Mouse (Mus musculus): Measurements from ENCODE around the gene Gemin2. TPM values are rescaled to one million over a fixed set of nuclear protein-coding genes. Genes with fewer than 3 reads are reported as not detected.
"Not testable (repeated sequence)": the region's sequence is repeated elsewhere in the genome, so short reads cannot be mapped to it uniquely, and the experiment has no call there.

The Gemin2 gene
- 1.9 and 2.9 TPM in 2 replicates for polyA plus RNA-seq (2012; rRNA removed)

DNA sequence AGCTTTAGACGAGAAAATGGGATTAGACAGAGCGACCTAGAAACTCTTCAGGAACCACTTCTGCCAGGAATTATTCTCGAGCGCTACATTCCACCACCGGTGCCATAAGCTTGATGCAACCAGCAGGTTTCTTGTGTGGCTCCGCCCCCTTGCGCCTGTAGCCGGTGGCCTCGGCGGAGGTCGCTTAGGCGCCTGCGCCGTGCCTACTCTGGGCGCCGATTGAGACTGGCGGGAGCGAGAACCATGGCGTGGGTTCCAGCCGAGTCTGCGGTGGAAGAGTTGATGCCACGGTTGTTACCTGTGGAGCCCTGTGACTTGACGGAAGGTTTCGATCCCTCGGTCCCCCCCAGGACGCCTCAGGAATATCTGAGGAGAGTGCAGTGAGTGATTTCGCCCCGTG is at the start of gene Gemin2:
Gene Gemin2 (plus strand): TSS at position 160 of the 400 bp plus-strand sequence.
- peak; percentile 85 for DNase-seq
- peak; percentile 89; the same call in 1 of the 2 replicates for TF ChIP-seq POLR2A (IDR thresholded peaks at IDR 0.05; ENCODE audit: borderline replicate concordance, extremely low read depth, low read depth, low read length)
- TF ChIP-seq CTCF (IDR thresholded peaks at IDR 0.05; ENCODE audit: insufficient read depth, low read length) = no peak
- under 1% methylated on average over 28 of the region's 28 CpGs for WGBS
- Histone ChIP-seq H3K4me1 (ENCODE audit: control insufficient read depth, insufficient read depth, low read length) (no peaks in the 10 kb centered on the region; the same call in 1 of the 2 replicates), H3K4me3 (replicated peaks; ENCODE audit: extremely low read depth, low read depth, low read length) (peak within 1 kb of the TSS; percentile 77)

DNA sequence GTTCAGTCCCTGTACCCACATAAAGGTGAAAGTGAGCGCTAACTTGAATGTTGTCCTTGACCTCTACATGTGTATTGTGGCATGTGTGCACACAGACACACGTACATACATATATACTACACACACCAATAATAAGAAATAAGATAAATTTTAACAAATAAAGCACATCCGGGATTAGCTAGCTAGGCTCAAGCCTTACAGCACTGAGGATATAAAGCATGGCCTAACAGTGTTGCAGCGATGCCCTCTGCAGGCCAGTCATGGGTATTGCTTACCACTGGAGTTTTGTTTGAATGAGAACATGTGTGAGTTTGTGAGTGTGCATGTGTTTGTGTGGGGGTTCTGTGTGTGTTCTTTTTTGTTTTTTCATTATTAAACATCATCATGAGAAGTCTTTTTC is 48.6 kb upstream of the Gemin2 start:
- peak; percentile 67 for TF ChIP-seq CTCF (IDR thresholded peaks at IDR 0.05; ENCODE audit: insufficient read depth, low read length)
- TF ChIP-seq POLR2A (IDR thresholded peaks at IDR 0.05; ENCODE audit: borderline replicate concordance, extremely low read depth, low read depth, low read length) = no peak
- H3K4me1 ChIP-seq (ENCODE audit: control insufficient read depth, insufficient read depth, low read length) = no peaks in the 10 kb centered on the region
- no peak for DNase-seq
- H3K4me3 ChIP-seq (replicated peaks; ENCODE audit: extremely low read depth, low read depth, low read length) = no peak overlapping the region
- WGBS = 68% methylated on average over 4 of the region's 4 CpGs

DNA sequence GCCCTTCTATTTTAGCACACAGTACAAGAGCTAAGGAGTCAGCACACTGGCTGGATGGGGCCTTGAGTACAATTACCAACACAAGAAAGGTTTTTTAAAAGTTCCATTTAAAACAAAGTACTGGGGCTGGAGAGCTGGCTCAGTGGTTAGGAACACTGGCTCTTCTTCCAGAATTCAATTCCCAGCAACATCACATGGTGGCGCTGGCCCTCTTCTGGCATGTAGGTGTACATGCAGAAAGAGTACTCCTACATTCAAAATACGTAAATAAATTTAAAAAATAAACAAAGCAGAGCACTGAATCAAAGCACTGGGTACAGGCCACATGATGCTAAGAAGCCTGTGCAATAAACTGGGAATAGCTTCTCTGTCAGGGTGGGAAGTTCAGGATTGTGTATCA is 36.2 kb upstream of the Gemin2 start:
- no peak for TF ChIP-seq POLR2A (IDR thresholded peaks at IDR 0.05; ENCODE audit: borderline replicate concordance, extremely low read depth, low read depth, low read length)
- TF ChIP-seq CTCF (IDR thresholded peaks at IDR 0.05; ENCODE audit: insufficient read depth, low read length) = no peak
- no peak overlapping the region for H3K4me3 ChIP-seq (replicated peaks; ENCODE audit: extremely low read depth, low read depth, low read length)
- WGBS = 65% methylated on average over 2 of the region's 2 CpGs

DNA sequence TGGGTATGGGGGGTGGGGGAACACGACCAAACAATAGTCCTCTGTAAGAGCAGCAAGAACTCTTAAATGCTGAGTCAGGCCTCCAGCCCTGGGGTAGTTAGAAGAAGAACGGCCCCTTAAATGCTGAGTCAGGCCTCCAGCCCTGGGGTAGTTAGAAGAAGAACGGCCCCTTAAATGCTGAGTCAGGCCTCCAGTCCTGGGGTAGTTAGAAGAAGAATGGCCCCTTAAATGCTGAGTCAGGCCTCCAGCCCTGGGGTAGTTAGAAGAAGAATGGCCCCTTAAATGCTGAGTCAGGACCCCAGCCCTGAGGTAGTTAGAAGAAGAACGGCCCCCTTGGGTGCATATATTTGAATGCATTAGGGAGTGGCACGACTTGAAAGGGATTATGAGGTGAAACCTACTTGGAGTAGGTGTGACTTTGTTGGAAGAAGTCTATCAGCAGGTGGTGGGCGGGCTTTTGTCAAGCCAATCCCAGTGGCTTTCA is 32.0 kb upstream of the Gemin2 start:
- not testable (repeated sequence) for DNase-seq; H3K4me3 ChIP-seq (replicated peaks; ENCODE audit: extremely low read depth, low read depth, low read length); H3K4me1 ChIP-seq (ENCODE audit: control insufficient read depth, insufficient read depth, low read length)
- 80% methylated on average over 6 of the region's 6 CpGs for WGBS

More for the DNA sequence above, 36.2 kb upstream of the Gemin2 start:
- no peak for DNase-seq
- no peaks in the 10 kb centered on the region for H3K4me1 ChIP-seq (ENCODE audit: control insufficient read depth, insufficient read depth, low read length)

DNA sequence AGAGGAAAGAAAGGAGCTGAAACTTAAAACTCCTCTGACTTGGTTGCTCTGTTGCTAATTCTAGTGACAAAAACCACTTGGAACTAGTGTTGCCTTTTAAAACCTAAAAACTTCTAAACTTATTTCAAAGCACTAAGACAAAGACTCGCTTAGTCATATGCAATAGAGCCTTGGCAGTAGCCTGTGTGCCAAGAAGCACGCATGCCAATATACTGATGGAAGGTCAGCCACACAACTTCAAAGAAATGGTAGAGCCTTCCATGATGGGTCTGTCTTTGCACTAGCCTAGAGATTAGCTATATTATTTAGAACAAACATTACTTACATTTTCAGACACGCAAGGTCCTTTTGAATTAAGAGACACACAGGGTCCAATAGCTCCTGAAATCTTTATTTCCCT is 27.4 kb upstream of the Gemin2 start:
- DNase-seq = no peak
- Histone ChIP-seq H3K4me3 (replicated peaks; ENCODE audit: extremely low read depth, low read depth, low read length) (no peak overlapping the region), H3K4me1 (ENCODE audit: control insufficient read depth, insufficient read depth, low read length) (no peaks in the 10 kb centered on the region)
- WGBS = 91% methylated on average over 3 of the region's 3 CpGs
- no peak for TF ChIP-seq POLR2A (IDR thresholded peaks at IDR 0.05; ENCODE audit: borderline replicate concordance, extremely low read depth, low read depth, low read length)
- TF ChIP-seq CTCF (IDR thresholded peaks at IDR 0.05; ENCODE audit: insufficient read depth, low read length) = no peak

DNA sequence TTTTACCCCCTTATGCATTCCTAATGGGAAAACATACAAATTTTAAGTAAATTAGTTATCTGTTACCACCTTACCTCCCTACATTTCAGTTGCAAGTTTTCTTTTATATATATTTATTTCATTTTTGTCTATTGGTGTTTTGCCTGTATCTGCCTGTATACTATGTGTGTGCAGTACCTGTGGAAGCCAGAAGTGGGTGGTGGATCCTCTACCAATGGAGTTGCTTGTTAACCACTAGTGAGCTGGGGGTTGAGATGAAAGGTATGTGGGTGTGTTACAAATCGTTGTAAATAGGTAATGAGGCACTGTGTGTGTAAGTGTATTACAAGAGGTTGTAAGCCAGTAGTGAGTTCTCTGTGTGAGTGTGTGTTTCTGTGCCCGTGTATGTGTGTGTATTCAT is 2.7 kb upstream of the Gemin2 start:
- 42% methylated on average over 2 of the region's 2 CpGs for WGBS
- H3K4me3 ChIP-seq (replicated peaks; ENCODE audit: extremely low read depth, low read depth, low read length) = no peak overlapping the region
- TF ChIP-seq POLR2A (IDR thresholded peaks at IDR 0.05; ENCODE audit: borderline replicate concordance, extremely low read depth, low read depth, low read length) = no peak
- no peak for TF ChIP-seq CTCF (IDR thresholded peaks at IDR 0.05; ENCODE audit: insufficient read depth, low read length)
- no peak for DNase-seq
- H3K4me1 ChIP-seq (ENCODE audit: control insufficient read depth, insufficient read depth, low read length) = no peaks in the 10 kb centered on the region; the same call in 1 of the 2 replicates

DNA sequence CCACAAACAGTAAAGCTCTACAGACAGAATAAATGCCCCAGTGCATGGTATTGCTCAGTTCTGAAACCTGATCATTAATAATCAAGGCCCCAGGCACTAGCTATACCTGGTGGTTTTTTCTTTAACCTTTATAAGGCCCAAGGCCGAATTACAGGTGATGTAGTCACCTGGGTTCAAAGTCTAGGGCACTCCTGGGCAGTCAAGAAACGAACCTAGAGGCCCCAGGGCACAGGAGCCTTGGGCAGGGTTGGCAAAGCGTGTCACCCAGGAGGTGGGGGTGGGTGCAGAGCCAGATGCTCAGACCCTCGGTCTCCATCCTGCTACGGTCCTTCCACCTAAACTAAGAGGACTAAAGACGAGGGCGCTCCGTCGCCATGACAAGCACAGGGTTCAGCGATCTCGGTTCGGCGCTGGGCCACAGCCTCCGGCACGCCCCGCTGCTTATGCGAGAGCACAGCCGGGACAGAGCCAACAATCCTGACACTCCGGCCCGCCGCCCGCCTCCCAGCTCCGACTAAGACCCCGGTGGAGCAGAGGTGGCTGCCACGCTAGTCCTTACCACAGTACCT is 1.8 kb upstream of the Gemin2 start:
- Histone ChIP-seq H3K4me3 (replicated peaks; ENCODE audit: extremely low read depth, low read depth, low read length) (peak overlapping the region; percentile 84), H3K4me1 (ENCODE audit: control insufficient read depth, insufficient read depth, low read length) (no peaks in the 10 kb centered on the region; the same call in 1 of the 2 replicates)
- WGBS = under 1% methylated on average over 25 of the region's 25 CpGs
- DNase-seq = no peak
- TF ChIP-seq CTCF (IDR thresholded peaks at IDR 0.05; ENCODE audit: insufficient read depth, low read length) (no peak), POLR2A (IDR thresholded peaks at IDR 0.05; ENCODE audit: borderline replicate concordance, extremely low read depth, low read depth, low read length) (no peak)

DNA sequence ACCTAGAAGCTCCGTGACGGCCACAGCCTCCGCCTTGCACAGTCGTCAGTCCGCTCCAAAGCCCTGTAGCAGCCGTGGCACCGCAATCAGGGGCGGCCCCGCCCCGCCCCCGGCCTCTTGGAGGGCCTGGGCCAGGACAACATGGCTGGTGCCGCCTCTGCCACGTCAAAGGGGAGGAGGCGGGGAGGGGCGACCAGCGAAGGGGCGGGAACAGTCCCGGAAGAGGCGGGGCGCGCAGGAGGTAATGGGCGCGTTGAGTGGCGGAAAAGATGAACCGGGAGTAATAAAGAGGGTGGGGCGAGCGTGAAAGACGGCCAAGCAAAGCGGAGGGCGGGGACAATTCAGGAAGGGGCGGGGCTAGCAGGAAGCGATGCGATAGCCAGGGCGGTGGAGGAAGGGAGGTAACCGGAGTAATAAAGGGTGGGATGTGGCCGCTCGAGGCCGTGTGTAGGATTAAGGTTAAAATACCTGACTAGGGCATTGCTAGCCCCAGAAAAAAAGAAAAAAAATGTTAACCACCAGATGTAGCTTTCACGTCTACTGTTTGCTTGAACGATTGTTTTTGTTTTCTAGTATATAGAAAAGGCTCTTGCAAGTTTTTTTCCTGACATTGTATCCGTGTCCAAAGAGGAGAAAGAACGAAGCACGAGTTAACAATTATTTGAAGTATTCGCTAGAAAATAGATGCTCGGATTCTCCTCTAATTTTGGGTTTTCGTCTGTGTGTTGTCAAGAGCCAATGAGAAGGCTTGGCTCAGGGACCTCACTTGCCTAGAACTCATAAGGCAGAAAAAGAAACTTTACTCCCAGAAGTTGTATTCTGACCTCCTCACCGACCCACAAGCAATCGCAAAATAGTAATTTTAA is 1.1 kb upstream of the Gemin2 start, which contains the start of gene Sec23a:
Gene Sec23a (minus strand): TSS at position 174 of the 866 bp plus-strand sequence.
- DNase-seq = peak; percentile 98
- Histone ChIP-seq H3K4me3 (replicated peaks; ENCODE audit: extremely low read depth, low read depth, low read length) (peak within 1 kb of the TSS; percentile 84), H3K4me1 (ENCODE audit: control insufficient read depth, insufficient read depth, low read length) (no peaks in the 10 kb centered on the region; the same call in 1 of the 2 replicates)
- peak; percentile 95; the same call in 1 of the 2 replicates for TF ChIP-seq POLR2A (IDR thresholded peaks at IDR 0.05; ENCODE audit: borderline replicate concordance, extremely low read depth, low read depth, low read length)
- no peak for TF ChIP-seq CTCF (IDR thresholded peaks at IDR 0.05; ENCODE audit: insufficient read depth, low read length)
- WGBS = under 1% methylated on average over 48 of the region's 48 CpGs

DNA sequence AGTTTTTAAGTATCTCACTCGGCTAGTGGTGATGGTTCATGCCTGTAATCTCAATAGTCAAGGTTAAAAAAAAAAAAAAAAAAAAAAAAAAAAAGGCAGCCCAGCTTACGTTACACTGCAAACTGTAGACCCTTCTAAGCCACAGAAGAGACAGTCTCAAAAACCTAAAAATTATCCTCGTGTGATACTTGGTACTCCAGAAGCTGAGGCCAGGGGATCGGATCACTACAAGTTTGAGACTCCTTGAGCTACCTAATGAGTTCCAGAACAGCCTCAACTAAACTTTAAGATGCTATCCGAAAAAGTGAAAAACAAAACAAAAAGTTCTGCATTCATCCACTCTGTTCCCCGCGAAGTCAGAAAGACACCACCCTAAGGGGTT is 492 bp upstream of the Gemin2 start:
- no peak for TF ChIP-seq CTCF (IDR thresholded peaks at IDR 0.05; ENCODE audit: insufficient read depth, low read length)
- TF ChIP-seq POLR2A (IDR thresholded peaks at IDR 0.05; ENCODE audit: borderline replicate concordance, extremely low read depth, low read depth, low read length) = no peak
- no peaks in the 10 kb centered on the region; the same call in 1 of the 2 replicates for H3K4me1 ChIP-seq (ENCODE audit: control insufficient read depth, insufficient read depth, low read length)
- WGBS = 1% methylated on average over 7 of the region's 7 CpGs
- DNase-seq = no peak
- peak overlapping the region; percentile 77 for H3K4me3 ChIP-seq (replicated peaks; ENCODE audit: extremely low read depth, low read depth, low read length)
